Mouse (Mus musculus): Measurements from ENCODE around the gene Dqx1.

The Dqx1 gene

DNA sequence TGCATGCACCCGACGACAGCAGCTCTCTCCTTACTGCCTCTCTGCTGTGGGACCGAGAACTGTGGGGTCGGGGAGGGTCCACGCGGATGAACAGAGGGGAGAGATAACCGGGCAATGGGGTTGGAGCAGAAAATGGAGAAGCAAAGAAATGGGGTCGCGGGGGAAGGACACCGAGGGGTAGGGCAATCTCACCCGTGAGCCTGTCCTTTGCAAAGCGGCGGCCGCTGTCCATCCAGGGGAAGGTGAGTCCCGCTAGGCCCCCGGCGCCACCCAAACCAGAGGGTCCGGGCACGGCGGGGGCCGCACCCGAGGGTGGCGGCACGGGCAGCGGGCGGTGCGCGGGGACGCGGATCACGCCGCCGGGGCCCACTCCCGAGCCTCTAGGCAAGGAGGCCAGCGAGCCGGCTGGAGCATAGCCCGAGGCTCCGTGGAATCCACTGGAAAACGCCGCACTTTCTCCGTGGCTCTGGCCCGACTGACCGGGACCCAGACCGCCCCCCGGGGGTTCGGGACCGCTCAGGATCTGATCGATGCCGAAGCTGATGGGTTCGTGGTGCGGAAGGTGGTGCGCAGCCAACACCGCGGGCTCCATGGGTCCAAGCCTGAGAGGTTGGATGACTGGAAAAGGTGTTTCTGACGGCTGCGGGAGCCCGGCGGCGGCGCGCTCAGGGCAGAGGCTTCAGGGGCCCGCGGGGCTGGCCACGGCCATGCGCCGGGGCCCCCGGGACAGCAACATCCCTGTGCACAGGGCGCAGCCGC lies 12.0 kb downstream of the Dqx1 start:
- DNase-seq (ENCODE audit: inconsistent age in 2 of 2, low spot score in 1 of 2): peak in 1 of 2 experiments; percentile 66

GRCm38 (mm10) chr6:83070247-83070310 lies 12.4 kb downstream of the Dqx1 start, which contains the start of gene Tlx2:
TSS of gene Tlx2 (minus strand) at chr6:83070293.
- no peak for DNase-seq (ENCODE audit: inconsistent age in 2 of 2, low spot score in 1 of 2)

DNA sequence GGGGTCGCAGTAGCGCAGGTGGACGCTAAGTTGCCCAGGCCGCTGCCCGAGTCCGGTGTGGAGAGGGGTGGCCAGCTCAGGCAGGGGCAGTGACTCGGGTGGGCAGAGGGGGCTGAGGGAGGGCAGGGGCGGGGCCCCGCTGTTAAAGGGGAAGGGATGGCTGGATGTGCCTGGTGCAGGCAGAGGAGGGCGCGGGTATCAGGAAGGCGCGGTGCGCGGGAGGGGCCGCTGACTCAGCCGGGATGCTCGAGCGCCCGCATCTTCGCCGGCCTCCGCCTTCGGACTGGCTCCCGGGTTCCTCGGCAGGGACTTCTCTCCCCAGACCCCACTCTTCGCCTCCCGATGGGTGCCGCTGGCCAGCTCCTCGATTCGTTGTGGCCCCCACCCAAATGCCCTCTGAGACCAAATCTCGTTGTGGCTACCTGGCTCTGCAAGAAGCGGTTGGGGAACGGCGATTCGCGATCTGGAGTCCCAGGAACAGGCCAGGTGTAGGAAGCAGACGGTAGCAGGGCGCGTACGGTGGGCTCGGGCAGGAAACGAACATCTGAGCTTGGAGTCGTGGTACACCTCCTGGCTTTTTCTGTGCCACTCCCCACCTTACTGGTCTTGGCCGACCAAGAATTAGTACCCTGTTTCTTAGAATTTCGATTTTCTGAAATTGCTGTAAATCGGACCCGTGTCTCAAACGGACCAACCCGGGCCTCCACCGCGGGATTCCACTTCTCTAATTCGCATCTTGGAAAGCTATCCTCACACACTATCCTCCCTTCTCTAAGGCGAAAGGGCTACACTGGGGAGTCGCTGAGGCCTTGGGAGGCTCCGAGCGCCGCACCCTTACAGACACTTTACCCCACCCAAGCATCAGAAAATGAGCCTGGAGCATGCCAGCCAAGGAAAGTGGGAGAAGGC lies 12.9 kb downstream of the Dqx1 start:
- DNase-seq (ENCODE audit: inconsistent age in 2 of 2, low spot score in 1 of 2): peak; percentile 56 to 82

GRCm38 (mm10) chr6:83071220-83071619 lies 13.6 kb downstream of the Dqx1 start:
- peak; percentile 61 to 70 for DNase-seq (ENCODE audit: inconsistent age in 2 of 2, low spot score in 1 of 2)

DNA sequence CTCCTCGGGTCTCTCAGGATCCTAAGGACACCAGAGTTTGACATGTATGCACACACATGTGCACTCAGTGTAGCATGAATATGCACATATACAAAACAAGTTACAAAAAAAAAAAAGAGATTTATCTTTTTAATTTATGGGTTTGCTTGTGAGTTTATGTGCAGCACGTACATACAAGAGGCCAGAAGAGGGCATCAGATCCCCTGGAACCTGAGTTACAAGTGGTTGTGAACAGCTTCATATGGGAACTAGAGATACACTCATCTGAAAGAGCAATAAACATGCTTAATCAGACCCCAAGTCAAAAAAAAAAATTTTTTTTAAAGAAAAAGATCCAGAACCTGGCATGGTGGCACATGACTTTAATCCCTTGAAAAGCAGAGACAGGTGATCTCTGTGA lies 17.3 kb downstream of the Dqx1 start:
- DNase-seq (ENCODE audit: inconsistent age in 2 of 2, low spot score in 1 of 2): peak in 1 of 2 experiments; percentile 65

GRCm38 (mm10) chr6:83077630-83078323 lies 20.1 kb downstream of the Dqx1 start, which contains the start of gene Pcgf1:
TSS of gene Pcgf1 (plus strand) at chr6:83077869.
- DNase-seq (ENCODE audit: inconsistent age in 2 of 2, low spot score in 1 of 2): no peak

DNA sequence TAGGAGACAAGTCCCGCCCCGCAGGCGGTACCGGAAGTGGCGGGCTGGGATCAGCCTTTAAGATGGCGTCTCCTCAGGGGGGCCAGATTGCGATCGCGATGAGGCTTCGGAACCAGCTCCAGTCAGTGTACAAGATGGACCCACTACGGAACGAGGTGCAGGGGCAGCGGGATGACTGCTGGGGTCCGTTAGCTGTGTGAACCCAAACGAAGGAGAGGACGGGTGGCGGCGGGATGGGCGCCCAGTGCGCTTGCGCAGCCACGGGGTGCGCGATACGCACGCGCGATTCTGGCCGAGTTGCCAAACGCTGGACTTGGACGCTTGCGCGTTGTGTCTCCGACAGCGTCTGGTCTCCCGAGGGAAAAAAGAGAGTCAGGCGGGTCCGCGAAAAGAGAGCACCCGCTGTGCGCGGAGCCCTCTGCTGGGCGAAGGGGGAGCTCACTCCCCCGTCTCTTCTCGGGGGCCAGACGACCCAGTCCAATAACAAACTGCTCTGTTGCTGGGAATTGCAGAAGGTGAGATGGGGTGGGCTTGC lies 20.7 kb downstream of the Dqx1 start:
- peak; percentile 99 to 100 for DNase-seq (ENCODE audit: inconsistent age in 2 of 2, low spot score in 1 of 2)

DNA sequence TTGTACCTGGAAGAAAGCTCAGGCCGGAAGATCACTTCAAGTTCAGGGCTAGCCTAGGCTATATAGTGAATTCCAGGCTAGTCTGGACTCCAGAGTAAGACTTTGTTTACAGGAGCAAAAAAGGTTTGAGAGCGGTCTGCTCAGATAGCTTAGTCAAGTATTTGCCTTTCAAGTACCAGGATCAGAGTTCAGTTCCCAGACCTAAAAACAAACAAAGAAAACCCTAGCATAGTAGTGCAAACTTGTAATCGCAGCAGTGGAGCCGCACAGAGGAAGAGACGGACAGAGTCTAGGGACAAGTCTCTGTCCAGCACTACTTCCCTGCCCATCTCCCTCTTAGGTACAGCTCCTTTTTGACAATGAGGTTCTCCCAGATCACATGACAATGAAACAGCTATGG lies 22.6 kb downstream of the Dqx1 start:
- peak in 1 of 2 experiments; percentile 31 for DNase-seq (ENCODE audit: inconsistent age in 2 of 2, low spot score in 1 of 2)

DNA sequence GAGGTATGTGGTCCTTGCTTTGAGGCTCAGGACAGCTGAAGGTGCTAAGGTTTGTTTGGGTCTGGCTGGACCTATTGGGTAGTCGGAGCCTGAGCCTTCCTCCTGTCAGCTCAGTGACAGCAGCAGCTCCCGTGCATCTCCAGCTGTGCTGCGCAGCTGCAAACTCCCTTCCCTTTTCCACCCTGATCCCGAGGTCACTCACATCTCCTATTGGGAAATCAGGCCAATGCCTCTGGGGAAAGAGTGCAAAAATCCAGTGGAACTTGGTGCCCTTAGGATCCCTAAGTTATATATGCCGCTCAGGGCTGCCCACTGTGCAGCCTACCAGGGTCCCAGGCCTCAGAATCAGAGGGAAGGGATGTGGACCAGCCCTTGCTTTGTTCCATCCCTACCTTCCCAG lies 25.9 kb downstream of the Dqx1 start:
- DNase-seq (ENCODE audit: inconsistent age in 2 of 2, low spot score in 1 of 2): peak in 1 of 2 experiments; percentile 38

DNA sequence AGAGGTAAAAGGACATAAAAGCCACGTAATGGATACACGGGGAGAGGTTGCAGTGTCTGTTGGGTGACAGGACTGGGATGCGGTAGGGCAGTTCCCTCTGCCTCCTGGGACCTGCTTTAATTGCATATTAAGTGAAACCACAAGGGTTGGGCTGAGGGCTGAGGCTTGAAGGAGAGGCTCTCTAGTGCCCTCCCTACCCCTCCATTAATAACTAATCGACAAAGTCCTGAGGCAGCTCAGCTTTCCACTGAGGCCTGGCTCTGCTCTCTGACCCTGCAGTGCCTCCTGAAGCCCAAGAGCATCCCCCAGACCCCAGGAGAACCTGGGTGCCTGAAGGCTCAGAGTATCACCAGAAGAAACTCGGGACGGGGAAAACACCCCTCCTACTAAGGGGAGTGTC lies 26.8 kb downstream of the Dqx1 start:
- DNase-seq (ENCODE audit: inconsistent age in 2 of 2, low spot score in 1 of 2): peak in 1 of 2 experiments; percentile 32

DNA sequence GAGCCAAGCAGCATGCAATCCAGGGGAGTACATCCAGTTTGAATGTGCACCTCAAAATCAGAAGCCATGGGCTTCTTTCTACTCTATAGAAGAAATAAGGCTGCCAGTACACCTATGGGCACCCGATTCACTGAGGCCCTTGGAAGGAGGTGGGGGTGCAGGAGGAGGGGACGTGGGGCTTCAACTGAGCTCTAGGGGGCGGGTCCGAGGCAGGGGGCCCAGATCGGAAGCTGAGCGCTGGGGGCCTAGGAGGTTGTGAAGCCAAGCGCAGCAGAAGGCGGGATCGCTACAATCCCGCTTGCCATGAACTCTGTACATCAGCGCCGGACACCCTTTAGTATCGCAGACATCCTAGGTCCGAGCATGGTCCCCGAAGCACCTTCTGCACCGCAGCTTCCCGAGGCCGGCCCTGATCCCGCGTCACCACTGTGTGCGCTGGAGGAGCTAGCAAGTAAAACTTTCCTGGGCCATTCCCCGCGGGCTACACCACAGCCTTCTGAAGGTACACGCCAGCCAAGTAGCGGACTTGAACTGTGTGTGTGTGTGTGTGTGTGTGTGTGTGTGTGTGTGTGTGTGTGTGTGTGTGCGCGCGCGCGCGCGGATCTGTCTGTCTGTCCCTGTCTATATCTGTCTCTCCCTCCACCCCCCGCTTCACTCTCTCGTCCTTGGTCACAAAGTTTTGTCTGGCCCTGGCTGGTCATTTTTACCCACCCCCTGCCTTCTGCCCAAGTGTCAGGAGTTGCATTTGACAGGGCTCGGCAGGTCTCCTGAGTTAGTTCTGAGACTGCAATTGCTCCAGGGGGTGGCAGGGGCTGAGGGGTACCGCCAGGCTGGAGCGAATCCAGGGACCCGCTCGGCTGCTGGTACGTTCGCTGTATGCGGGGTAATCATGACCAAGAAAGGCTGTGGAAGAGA lies 28.7 kb downstream of the Dqx1 start, which contains the start of gene Lbx2:
Gene Lbx2, plus strand, starts transcription at position 247 of the 915 bp plus-strand sequence.
- DNase-seq (ENCODE audit: inconsistent age in 2 of 2, low spot score in 1 of 2): peak; percentile 70 to 87

DNA sequence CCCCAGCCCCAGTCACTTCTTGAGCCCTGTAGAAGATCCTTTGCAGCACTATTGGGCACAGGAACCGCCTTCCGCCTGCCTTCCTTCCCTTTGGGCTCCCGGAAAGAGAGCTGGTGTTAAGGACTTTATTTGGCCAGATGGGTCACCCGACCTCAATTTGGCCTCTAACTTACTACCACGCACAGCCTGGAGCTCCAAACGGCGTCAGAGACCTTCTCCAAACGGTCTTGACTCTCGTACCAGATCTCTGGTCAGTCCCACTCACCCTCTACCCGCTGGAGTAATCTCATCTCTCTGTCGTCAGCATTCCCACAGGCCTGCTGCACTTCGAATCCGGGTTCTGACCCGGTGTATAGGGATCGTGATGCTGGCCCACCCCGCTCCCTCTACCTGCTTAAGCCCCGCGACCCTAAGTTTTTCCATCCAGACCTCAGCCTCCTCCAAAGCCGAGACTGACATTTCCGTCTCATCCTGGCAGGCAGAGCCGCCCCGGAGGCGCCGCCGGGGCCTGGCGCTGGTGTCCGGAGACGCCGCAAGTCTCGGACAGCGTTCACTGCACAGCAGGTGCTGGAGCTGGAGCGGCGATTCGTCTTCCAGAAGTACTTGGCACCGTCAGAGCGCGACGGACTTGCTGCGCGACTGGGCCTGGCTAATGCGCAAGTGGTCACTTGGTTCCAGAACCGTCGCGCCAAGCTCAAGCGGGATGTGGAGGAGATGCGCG lies 29.7 kb downstream of the Dqx1 start:
- DNase-seq (ENCODE audit: inconsistent age in 2 of 2, low spot score in 1 of 2): peak; percentile 78 to 91

DNA sequence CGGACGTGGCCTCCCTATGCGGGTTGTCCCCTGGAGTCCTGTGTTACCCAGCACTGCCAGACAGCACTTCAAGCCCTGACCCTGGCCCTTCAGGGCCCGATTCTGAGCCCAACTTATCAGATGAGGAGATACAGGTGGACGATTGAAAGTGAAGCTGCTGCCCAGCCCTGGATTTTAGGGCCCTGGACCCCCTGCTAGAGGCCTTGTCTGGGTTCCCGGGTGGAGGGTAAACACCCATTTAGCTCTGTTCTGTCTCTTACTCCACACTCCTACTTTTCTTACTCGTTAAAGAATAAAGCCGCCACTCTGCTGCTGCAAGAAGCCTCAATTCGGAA lies 30.2 kb downstream of the Dqx1 start:
- no peak for DNase-seq (ENCODE audit: inconsistent age in 2 of 2, low spot score in 1 of 2)

GRCm38 (mm10) chr6:83092416-83093127 lies 34.9 kb downstream of the Dqx1 start:
- DNase-seq (ENCODE audit: inconsistent age in 2 of 2, low spot score in 1 of 2): peak in 1 of 2 experiments; percentile 64

DNA sequence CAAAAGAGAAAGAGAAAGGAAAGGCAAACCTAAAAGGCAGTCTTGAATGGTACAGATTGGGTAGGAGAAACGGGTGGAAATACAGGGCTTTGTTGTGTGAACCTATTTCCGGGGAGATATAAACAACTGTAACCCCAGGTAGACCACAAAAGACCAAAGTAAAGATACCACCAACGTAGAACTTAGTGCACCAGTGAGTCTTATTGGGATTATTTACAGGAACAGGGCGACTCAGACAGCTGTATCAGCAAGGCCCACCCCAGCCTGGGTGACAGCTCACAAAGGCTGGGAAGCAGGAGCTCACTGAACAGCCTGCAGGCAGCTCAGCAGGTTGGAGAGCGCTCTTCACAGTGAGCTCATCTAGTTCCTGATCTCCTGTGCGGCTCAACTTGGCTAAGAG lies 38.3 kb downstream of the Dqx1 start:
- peak in 1 of 2 experiments; percentile 45 for DNase-seq (ENCODE audit: inconsistent age in 2 of 2, low spot score in 1 of 2)

- peak; percentile 75 to 95 for DNase-seq (ENCODE audit: inconsistent age in 2 of 2, low spot score in 1 of 2)
Measured at GRCm38 (mm10) chr6:83098411-83098810, 40.8 kb downstream of the Dqx1 start.

GRCm38 (mm10) chr6:83101316-83101687 lies 43.7 kb downstream of the Dqx1 start, which contains the start of the genes Ccdc142 and Gm42688:
TSS of gene Ccdc142 (plus strand) at chr6:83101601.
TSS of gene Gm42688 (plus strand) at chr6:83101617.
- peak; percentile 94 to 97 for DNase-seq (ENCODE audit: inconsistent age in 2 of 2, low spot score in 1 of 2)

DNA sequence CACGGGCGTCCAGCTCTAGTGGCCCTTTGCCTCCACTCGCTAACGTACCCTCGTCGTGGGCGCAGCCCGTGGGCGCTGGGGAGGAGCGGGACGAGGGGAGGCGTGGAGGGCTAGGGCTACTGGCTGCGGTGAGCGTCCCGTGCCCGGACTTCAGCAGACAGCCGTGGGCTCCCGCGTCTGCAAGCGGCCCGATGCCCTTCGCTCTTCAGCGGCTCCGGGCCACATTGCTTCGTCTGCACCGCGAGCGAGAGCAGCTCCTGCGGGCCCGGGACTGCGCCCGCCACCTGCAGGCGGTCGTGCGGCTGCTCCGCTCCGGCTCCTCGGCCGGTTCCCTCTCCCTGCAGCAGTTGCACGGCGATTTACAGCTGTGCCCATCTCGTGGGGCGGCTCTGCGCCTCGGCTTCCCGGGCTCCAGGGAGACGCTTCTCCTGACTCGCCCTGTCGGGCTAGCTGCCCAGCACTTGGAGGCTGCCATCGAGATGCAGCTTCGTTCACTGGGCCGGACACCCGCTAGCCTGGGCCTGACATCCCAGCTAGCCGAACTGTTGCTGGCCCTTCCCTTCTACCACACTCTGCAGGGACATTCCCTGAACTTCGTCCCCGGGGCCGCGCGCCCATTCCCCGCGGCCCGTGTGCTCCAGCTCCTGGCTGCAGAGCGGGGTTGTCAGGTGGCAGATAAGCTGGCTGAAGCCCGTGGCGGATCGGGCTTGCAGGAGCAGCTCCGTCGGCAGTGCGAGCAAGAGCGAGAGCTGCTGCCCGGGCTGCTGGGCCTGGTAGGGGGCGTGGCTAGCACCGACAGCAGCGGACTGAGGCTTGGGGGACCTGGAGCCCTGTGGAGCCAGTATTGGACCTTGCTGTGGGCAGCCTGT lies 44.3 kb downstream of the Dqx1 start:
- peak; percentile 84 to 92 for DNase-seq (ENCODE audit: inconsistent age in 2 of 2, low spot score in 1 of 2)
